Mouse (Mus musculus): ENCODE measurements around the gene Ptpn1.

GRCm38 (mm10) chr2:167949250-167949649 lies 17.4 kb downstream of the Ptpn1 start:
- TF ChIP-seq CTCF (conservative IDR thresholded peaks at IDR 0.05; ENCODE audit: low read length) (no peak), NANOG (IDR thresholded peaks at IDR 0.05; ENCODE audit: borderline replicate concordance, low read length) (no peak), POU5F1 (IDR thresholded peaks at IDR 0.05; ENCODE audit: borderline replicate concordance, low read length) (no peak)

Measured in E14TG2a.4 (cell line).